Mouse (Mus musculus) brain, embryonic 14.5 days (tissue): Measurements from ENCODE around the gene Wwox.

Experiments
- CTCF ChIP-seq: fragments of 200-500 bp; IDR thresholded peaks from 2 replicates; pipeline ENCODE4 v1.5.1; 2012; ENCODE audit warnings: inconsistent platforms, mild to moderate bottlenecking, moderate library complexity, borderline replicate concordance; ENCODE audit not compliant: insufficient read depth, insufficient read length; ENCODE audit errors: extremely low read depth
- POLR2A ChIP-seq: fragments of 200-500 bp; IDR thresholded peaks from 2 replicates; pipeline ENCODE4 v1.6.1; 2012; ENCODE audit warnings: mild to moderate bottlenecking, inconsistent platforms, borderline replicate concordance; ENCODE audit not compliant: poor library complexity, insufficient read depth, insufficient read length, severe bottlenecking; ENCODE audit errors: extremely low read depth

DNA sequence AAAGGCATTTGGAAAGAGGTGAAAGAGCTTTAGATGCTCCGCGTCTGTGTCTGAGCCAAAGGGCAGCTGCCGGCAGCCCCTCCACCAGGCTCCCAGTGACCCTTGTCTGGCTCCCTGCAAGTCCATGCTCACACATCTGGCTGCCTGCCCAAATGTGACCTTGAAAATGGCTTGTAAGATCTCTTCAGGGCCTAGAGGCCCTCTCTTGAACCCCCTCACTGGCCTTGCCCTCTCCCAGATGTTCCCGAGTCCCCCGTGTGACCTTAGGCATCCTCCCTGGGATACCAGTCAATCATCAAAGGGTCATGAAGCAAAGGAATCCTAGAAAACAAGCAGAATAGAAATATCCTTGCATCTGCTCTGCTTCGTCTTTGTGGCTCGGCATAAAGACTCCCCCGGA, 567.1 kb downstream of the Wwox start:
- TF ChIP-seq CTCF (no peak), POLR2A (no peak)
